Mouse (Mus musculus): ENCODE measurements around the gene Kif9. TPM values are rescaled to one million over a fixed set of nuclear protein-coding genes. Genes with fewer than 3 reads are reported as not detected.

Gene Kif9
- total RNA-seq, 2 experiments from 2014 or later = 1.1 to 1.6 TPM

GRCm38 (mm10) chr9:110488841-110489240 lies 12.1 kb downstream of the Kif9 start:
- no peak for ATAC-seq (replicated peaks; ENCODE audit: low FRiP score, low TSS enrichment, poor library complexity, severe bottlenecking)

GRCm38 (mm10) chr9:110490913-110491312 lies 14.2 kb downstream of the Kif9 start:
- ATAC-seq (replicated peaks; ENCODE audit: low FRiP score, low TSS enrichment, poor library complexity, severe bottlenecking) = no peak

GRCm38 (mm10) chr9:110525737-110526136 lies 49.0 kb downstream of the Kif9 start:
- no peak for ATAC-seq (replicated peaks; ENCODE audit: low FRiP score, low TSS enrichment, poor library complexity, severe bottlenecking)

GRCm38 (mm10) chr9:110529002-110529737 lies 52.4 kb downstream of the Kif9 start:
- no peak for ATAC-seq (replicated peaks; ENCODE audit: low FRiP score, low TSS enrichment, poor library complexity, severe bottlenecking)

- no peak for ATAC-seq (replicated peaks; ENCODE audit: low FRiP score, low TSS enrichment, poor library complexity, severe bottlenecking)
Observed at GRCm38 (mm10) chr9:110530650-110531049, 53.9 kb downstream of the Kif9 start.

GRCm38 (mm10) chr9:110531151-110531791 lies 54.5 kb downstream of the Kif9 start:
- no peak for ATAC-seq (replicated peaks; ENCODE audit: low FRiP score, low TSS enrichment, poor library complexity, severe bottlenecking)

- ATAC-seq (replicated peaks; ENCODE audit: low FRiP score, low TSS enrichment, poor library complexity, severe bottlenecking) = peak; percentile 90
Observed at GRCm38 (mm10) chr9:110531914-110532489, 55.2 kb downstream of the Kif9 start.

GRCm38 (mm10) chr9:110532538-110533291 lies 56.0 kb downstream of the Kif9 start, which contains the start of gene Setd2:
Gene Setd2 (plus strand): TSS chr9:110532597.
- peak; percentile 25; the same call in 1 of the 2 replicates for ATAC-seq (replicated peaks; ENCODE audit: low FRiP score, low TSS enrichment, poor library complexity, severe bottlenecking)

- ATAC-seq (replicated peaks; ENCODE audit: low FRiP score, low TSS enrichment, poor library complexity, severe bottlenecking) = no peak
Observed at GRCm38 (mm10) chr9:110533645-110534044, 56.9 kb downstream of the Kif9 start.

GRCm38 (mm10) chr9:110535114-110535513 lies 58.4 kb downstream of the Kif9 start:
- ATAC-seq (replicated peaks; ENCODE audit: low FRiP score, low TSS enrichment, poor library complexity, severe bottlenecking) = no peak

- ATAC-seq (replicated peaks; ENCODE audit: low FRiP score, low TSS enrichment, poor library complexity, severe bottlenecking) = no peak
Observed at GRCm38 (mm10) chr9:110536636-110537035, 59.9 kb downstream of the Kif9 start.

- no peak for ATAC-seq (replicated peaks; ENCODE audit: low FRiP score, low TSS enrichment, poor library complexity, severe bottlenecking)
Observed at GRCm38 (mm10) chr9:110538511-110538910, 61.8 kb downstream of the Kif9 start.

GRCm38 (mm10) chr9:110541988-110542387 lies 65.2 kb downstream of the Kif9 start:
- peak; percentile 70 for ATAC-seq (replicated peaks; ENCODE audit: low FRiP score, low TSS enrichment, poor library complexity, severe bottlenecking)

- peak; percentile 72 for ATAC-seq (replicated peaks; ENCODE audit: low FRiP score, low TSS enrichment, poor library complexity, severe bottlenecking)
Observed at GRCm38 (mm10) chr9:110548261-110548660, 71.5 kb downstream of the Kif9 start.

GRCm38 (mm10) chr9:110568309-110568708 lies 91.6 kb downstream of the Kif9 start:
- no peak for ATAC-seq (replicated peaks; ENCODE audit: low FRiP score, low TSS enrichment, poor library complexity, severe bottlenecking)

Other genes starting within 250 kb of the Kif9 start
- 0.42 and 1.7 TPM in 2 replicates for gene Cspg5, start 233.2 kb upstream of the Kif9 start, total RNA-seq (2014; fragmentation: Nextera tagmentation)
- 0.27 and 0.33 TPM in 2 replicates for gene Cspg5, start 233.2 kb upstream of the Kif9 start, total RNA-seq (2017)
- gene Elp6, start 171.8 kb upstream of the Kif9 start, total RNA-seq (2014; fragmentation: Nextera tagmentation) = 4.1 and 10.1 TPM in 2 replicates
- 6.3 and 10.2 TPM in 2 replicates for gene Elp6, start 171.8 kb upstream of the Kif9 start, total RNA-seq (2017)
- 35.0 and 48.5 TPM in 2 replicates for gene Scap, start 143.7 kb upstream of the Kif9 start, total RNA-seq (2014; fragmentation: Nextera tagmentation)
- 20.3 and 60.7 TPM in 2 replicates for gene Scap, start 143.7 kb upstream of the Kif9 start, total RNA-seq (2017)
- gene Ptpn23, start 68.7 kb upstream of the Kif9 start, total RNA-seq (2014; fragmentation: Nextera tagmentation) = 17.7 and 24.3 TPM in 2 replicates
- 1.9 and 11.0 TPM in 2 replicates for gene Ptpn23, start 68.7 kb upstream of the Kif9 start, total RNA-seq (2017)
- gene Ngp, start 57.2 kb upstream of the Kif9 start, total RNA-seq (2014; fragmentation: Nextera tagmentation) = 415 TPM in 1 of 2 replicates, not detected in the other
- gene Ngp, start 57.2 kb upstream of the Kif9 start, total RNA-seq (2017) = 12.5 and 64.5 TPM in 2 replicates
- gene Klhl18, start 264 bp upstream of the Kif9 start, total RNA-seq (2014; fragmentation: Nextera tagmentation) = 3.7 and 9.7 TPM in 2 replicates
- gene Klhl18, start 264 bp upstream of the Kif9 start, total RNA-seq (2017) = 7.7 and 8.6 TPM in 2 replicates
- gene Setd2, start 55.6 kb downstream of the Kif9 start, total RNA-seq (2014; fragmentation: Nextera tagmentation) = 146 and 168 TPM in 2 replicates
- 189 and 248 TPM in 2 replicates for gene Setd2, start 55.6 kb downstream of the Kif9 start, total RNA-seq (2017)
- gene Nradd, start 147.5 kb downstream of the Kif9 start, total RNA-seq (2014; fragmentation: Nextera tagmentation) = 2.1 TPM in 1 of 2 replicates, not detected in the other
- 0.14 and 2.8 TPM in 2 replicates for gene Nradd, start 147.5 kb downstream of the Kif9 start, total RNA-seq (2017)
- 9.1 and 11.9 TPM in 2 replicates for gene Nbeal2, start 177.2 kb downstream of the Kif9 start, total RNA-seq (2014; fragmentation: Nextera tagmentation)
- gene Nbeal2, start 177.2 kb downstream of the Kif9 start, total RNA-seq (2017) = 3.7 and 6.8 TPM in 2 replicates
- 92.6 and 110 TPM in 2 replicates for gene Ccdc12, start 179.5 kb downstream of the Kif9 start, total RNA-seq (2014; fragmentation: Nextera tagmentation)
- gene Ccdc12, start 179.5 kb downstream of the Kif9 start, total RNA-seq (2017) = 70.8 and 132 TPM in 2 replicates